Mouse (Mus musculus): Measurements from ENCODE around the gene Zfp446. TPM values are rescaled to one million over a fixed set of nuclear protein-coding genes. Genes with fewer than 3 reads are reported as not detected.
A peak's percentile ranks its signal among the peaks of the same experiment; 100 is the strongest.

Zfp446 gene
- polyA plus RNA-seq, 1 experiment from 2014 or later = 5.9 TPM

- WGBS = 83% methylated on average over 7 of the region's 7 CpGs
- Histone ChIP-seq H3K36me3 (ENCODE audit: control insufficient read depth, insufficient read depth, low read length) (no peaks in the 10 kb centered on the region), H3K27me3 (replicated peaks; ENCODE audit: control insufficient read depth, insufficient read depth, low read length) (no peaks in the 10 kb centered on the region), H3K9ac (ENCODE audit: low read depth, low read length) (0 out of 2 replicates have a peak overlapping the region, but pooled peaks have one; percentile 35), H3K4me2 (ENCODE audit: low read depth, low read length) (no peak overlapping the region), H3K4me1 (ENCODE audit: control insufficient read depth, insufficient read depth, low read length) (peaks cover 20% of the 10 kb centered on the region), H3K4me3 (ENCODE audit: low read length) (no peak overlapping the region), H3K9me3 (ENCODE audit: control insufficient read depth, low read length) (no peaks in the 10 kb centered on the region), H3K27ac (ENCODE audit: low read length) (no peak overlapping the region)
- ATAC-seq = no peak
Observed at GRCm38 (mm10) chr7:12980291-12980690, 2.6 kb downstream of the Zfp446 start.

GRCm38 (mm10) chr7:12985724-12986123 lies 8.1 kb downstream of the Zfp446 start:
- Histone ChIP-seq H3K9ac (ENCODE audit: low read depth, low read length) (no peak overlapping the region), H3K9me3 (ENCODE audit: control insufficient read depth, low read length) (no peaks in the 10 kb centered on the region), H3K4me2 (ENCODE audit: low read depth, low read length) (no peak overlapping the region), H3K4me3 (ENCODE audit: low read length) (no peak overlapping the region), H3K4me1 (ENCODE audit: control insufficient read depth, insufficient read depth, low read length) (no peaks in the 10 kb centered on the region), H3K27me3 (replicated peaks; ENCODE audit: control insufficient read depth, insufficient read depth, low read length) (no peaks in the 10 kb centered on the region), H3K36me3 (ENCODE audit: control insufficient read depth, insufficient read depth, low read length) (no peaks in the 10 kb centered on the region), H3K27ac (ENCODE audit: low read length) (no peak overlapping the region)
- no peak for ATAC-seq
- 82% methylated on average over 1 of the region's 1 CpGs for WGBS

GRCm38 (mm10) chr7:12986906-12987305 lies 9.3 kb downstream of the Zfp446 start:
- H3K9ac ChIP-seq (ENCODE audit: low read depth, low read length) = no peak overlapping the region
- H3K4me1 ChIP-seq (ENCODE audit: control insufficient read depth, insufficient read depth, low read length) = no peaks in the 10 kb centered on the region
- no peaks in the 10 kb centered on the region for H3K9me3 ChIP-seq (ENCODE audit: control insufficient read depth, low read length)
- no peaks in the 10 kb centered on the region for H3K27me3 ChIP-seq (replicated peaks; ENCODE audit: control insufficient read depth, insufficient read depth, low read length)
- WGBS = 83% methylated on average over 8 of the region's 8 CpGs
- ATAC-seq = no peak
- H3K4me3 ChIP-seq (ENCODE audit: low read length) = no peak overlapping the region
- H3K36me3 ChIP-seq (ENCODE audit: control insufficient read depth, insufficient read depth, low read length) = no peaks in the 10 kb centered on the region
- H3K4me2 ChIP-seq (ENCODE audit: low read depth, low read length) = no peak overlapping the region
- H3K27ac ChIP-seq (ENCODE audit: low read length) = no peak overlapping the region

GRCm38 (mm10) chr7:12987409-12988189 lies 10.0 kb downstream of the Zfp446 start:
- Histone ChIP-seq H3K4me3 (ENCODE audit: low read length) (no peak overlapping the region), H3K27ac (ENCODE audit: low read length) (no peak overlapping the region), H3K36me3 (ENCODE audit: control insufficient read depth, insufficient read depth, low read length) (no peaks in the 10 kb centered on the region), H3K4me2 (ENCODE audit: low read depth, low read length) (no peak overlapping the region), H3K27me3 (replicated peaks; ENCODE audit: control insufficient read depth, insufficient read depth, low read length) (no peaks in the 10 kb centered on the region), H3K4me1 (ENCODE audit: control insufficient read depth, insufficient read depth, low read length) (no peaks in the 10 kb centered on the region), H3K9ac (ENCODE audit: low read depth, low read length) (no peak overlapping the region), H3K9me3 (ENCODE audit: control insufficient read depth, low read length) (no peaks in the 10 kb centered on the region)
- ATAC-seq = no peak
- 84% methylated on average over 8 of the region's 8 CpGs for WGBS

GRCm38 (mm10) chr7:12992222-12992621 lies 14.6 kb downstream of the Zfp446 start:
- Histone ChIP-seq H3K4me1 (ENCODE audit: control insufficient read depth, insufficient read depth, low read length) (no peaks in the 10 kb centered on the region), H3K27me3 (replicated peaks; ENCODE audit: control insufficient read depth, insufficient read depth, low read length) (no peaks in the 10 kb centered on the region), H3K4me3 (ENCODE audit: low read length) (no peak overlapping the region), H3K9me3 (ENCODE audit: control insufficient read depth, low read length) (no peaks in the 10 kb centered on the region), H3K36me3 (ENCODE audit: control insufficient read depth, insufficient read depth, low read length) (no peaks in the 10 kb centered on the region), H3K4me2 (ENCODE audit: low read depth, low read length) (no peak overlapping the region), H3K9ac (ENCODE audit: low read depth, low read length) (no peak overlapping the region), H3K27ac (ENCODE audit: low read length) (no peak overlapping the region)
- WGBS = 4% methylated on average over 3 of the region's 3 CpGs
- ATAC-seq = no peak

- ATAC-seq = no peak
- WGBS = 85% methylated on average over 10 of the region's 10 CpGs
- H3K27ac ChIP-seq (ENCODE audit: low read length) = no peak overlapping the region
- H3K9me3 ChIP-seq (ENCODE audit: control insufficient read depth, low read length) = no peaks in the 10 kb centered on the region
- no peak overlapping the region for H3K9ac ChIP-seq (ENCODE audit: low read depth, low read length)
- no peak overlapping the region for H3K4me3 ChIP-seq (ENCODE audit: low read length)
- H3K4me2 ChIP-seq (ENCODE audit: low read depth, low read length) = no peak overlapping the region
- no peaks in the 10 kb centered on the region for H3K36me3 ChIP-seq (ENCODE audit: control insufficient read depth, insufficient read depth, low read length)
- no peaks in the 10 kb centered on the region for H3K27me3 ChIP-seq (replicated peaks; ENCODE audit: control insufficient read depth, insufficient read depth, low read length)
- H3K4me1 ChIP-seq (ENCODE audit: control insufficient read depth, insufficient read depth, low read length) = no peaks in the 10 kb centered on the region
Observed at GRCm38 (mm10) chr7:12993148-12993547, 15.5 kb downstream of the Zfp446 start.

GRCm38 (mm10) chr7:12995862-12996261 lies 18.2 kb downstream of the Zfp446 start:
- Histone ChIP-seq H3K9ac (ENCODE audit: low read depth, low read length) (no peak overlapping the region), H3K4me3 (ENCODE audit: low read length) (no peak overlapping the region), H3K4me2 (ENCODE audit: low read depth, low read length) (no peak overlapping the region), H3K36me3 (ENCODE audit: control insufficient read depth, insufficient read depth, low read length) (no peaks in the 10 kb centered on the region), H3K27ac (ENCODE audit: low read length) (no peak overlapping the region), H3K9me3 (ENCODE audit: control insufficient read depth, low read length) (no peaks in the 10 kb centered on the region), H3K27me3 (replicated peaks; ENCODE audit: control insufficient read depth, insufficient read depth, low read length) (no peaks in the 10 kb centered on the region), H3K4me1 (ENCODE audit: control insufficient read depth, insufficient read depth, low read length) (no peaks in the 10 kb centered on the region)
- no peak for ATAC-seq

GRCm38 (mm10) chr7:12997230-12997629 lies 19.6 kb downstream of the Zfp446 start:
- H3K4me3 ChIP-seq (ENCODE audit: low read length) = no peak overlapping the region
- H3K27me3 ChIP-seq (replicated peaks; ENCODE audit: control insufficient read depth, insufficient read depth, low read length) = no peaks in the 10 kb centered on the region
- WGBS = 64% methylated on average over 5 of the region's 5 CpGs
- no peaks in the 10 kb centered on the region for H3K9me3 ChIP-seq (ENCODE audit: control insufficient read depth, low read length)
- ATAC-seq = no peak
- no peaks in the 10 kb centered on the region for H3K4me1 ChIP-seq (ENCODE audit: control insufficient read depth, insufficient read depth, low read length)
- no peak overlapping the region for H3K9ac ChIP-seq (ENCODE audit: low read depth, low read length)
- no peak overlapping the region for H3K4me2 ChIP-seq (ENCODE audit: low read depth, low read length)
- H3K27ac ChIP-seq (ENCODE audit: low read length) = no peak overlapping the region
- no peaks in the 10 kb centered on the region for H3K36me3 ChIP-seq (ENCODE audit: control insufficient read depth, insufficient read depth, low read length)

GRCm38 (mm10) chr7:12998053-12998452 lies 20.4 kb downstream of the Zfp446 start, which contains the start of gene Slc27a5:
TSS of gene Slc27a5 (minus strand) at chr7:12998192.
- WGBS = 65% methylated on average over 5 of the region's 5 CpGs

GRCm38 (mm10) chr7:12998851-12999250 lies 21.2 kb downstream of the Zfp446 start, which contains the start of gene Trim28:
TSS of gene Trim28 (plus strand) at chr7:12999114.
- no peaks in the 10 kb centered on the region for H3K36me3 ChIP-seq (ENCODE audit: control insufficient read depth, insufficient read depth, low read length)
- no peaks in the 10 kb centered on the region for H3K27me3 ChIP-seq (replicated peaks; ENCODE audit: control insufficient read depth, insufficient read depth, low read length)
- H3K4me1 ChIP-seq (ENCODE audit: control insufficient read depth, insufficient read depth, low read length) = no peaks in the 10 kb centered on the region
- H3K9ac ChIP-seq (ENCODE audit: low read depth, low read length) = no peak within 1 kb of the TSS
- no peaks in the 10 kb centered on the region for H3K9me3 ChIP-seq (ENCODE audit: control insufficient read depth, low read length)
- ATAC-seq = no peak
- H3K27ac ChIP-seq (ENCODE audit: low read length) = no peak within 1 kb of the TSS
- 86% methylated on average over 3 of the region's 3 CpGs for WGBS
- no peak within 1 kb of the TSS for H3K4me3 ChIP-seq (ENCODE audit: low read length)
- H3K4me2 ChIP-seq (ENCODE audit: low read depth, low read length) = no peak within 1 kb of the TSS

More at GRCm38 (mm10) chr7:12998053-12998452, 20.4 kb downstream of the Zfp446 start, which contains the start of gene Slc27a5:
- no peak within 1 kb of the TSS for H3K4me2 ChIP-seq (ENCODE audit: low read depth, low read length)
- no peaks in the 10 kb centered on the region for H3K36me3 ChIP-seq (ENCODE audit: control insufficient read depth, insufficient read depth, low read length)
- no peak within 1 kb of the TSS for H3K27ac ChIP-seq (ENCODE audit: low read length)
- no peaks in the 10 kb centered on the region for H3K4me1 ChIP-seq (ENCODE audit: control insufficient read depth, insufficient read depth, low read length)
- H3K27me3 ChIP-seq (replicated peaks; ENCODE audit: control insufficient read depth, insufficient read depth, low read length) = no peaks in the 10 kb centered on the region
- no peak within 1 kb of the TSS for H3K4me3 ChIP-seq (ENCODE audit: low read length)
- peak; percentile 49; the same call in 1 of the 2 replicates for ATAC-seq
- H3K9ac ChIP-seq (ENCODE audit: low read depth, low read length) = no peak within 1 kb of the TSS
- no peaks in the 10 kb centered on the region for H3K9me3 ChIP-seq (ENCODE audit: control insufficient read depth, low read length)
